Mouse (Mus musculus): ENCODE data around the gene Crtam. TPM values are rescaled to one million over a fixed set of nuclear protein-coding genes. Genes with fewer than 3 reads are reported as not detected.

The Crtam gene
- polyA plus RNA-seq, 1 experiment = 0.14 TPM

GRCm38 (mm10) chr9:40997116-40997779, 7.2 kb downstream of the Crtam start:
- Histone ChIP-seq H3K4me3 (no peak overlapping the region), H3K36me3 (ENCODE audit: control insufficient read depth, insufficient read depth) (no peaks in the 10 kb centered on the region), H3K27me3 (ENCODE audit: control insufficient read depth, insufficient read depth, insufficient read length) (no peaks in the 10 kb centered on the region), H3ac (ENCODE audit: control insufficient read depth, insufficient read length) (no peak overlapping the region), H3K4me2 (ENCODE audit: low read depth) (no peak overlapping the region), H3K79me2 (ENCODE audit: control insufficient read depth, insufficient read depth) (no peaks in the 10 kb centered on the region)
- TF ChIP-seq SRF (IDR thresholded peaks at IDR 0.05; ENCODE audit: control insufficient read depth, insufficient read length, low read depth) (no peak), MAX (IDR thresholded peaks at IDR 0.05; ENCODE audit: low read depth) (no peak), TCF12 (IDR thresholded peaks at IDR 0.05; ENCODE audit: insufficient read depth, poor library complexity, severe bottlenecking) (no peak)

GRCm38 (mm10) chr9:40994075-40994474, 10.4 kb downstream of the Crtam start:
- Histone ChIP-seq H3K79me2 (ENCODE audit: control insufficient read depth, insufficient read depth) (no peaks in the 10 kb centered on the region), H3K27me3 (ENCODE audit: control insufficient read depth, insufficient read depth, insufficient read length) (no peaks in the 10 kb centered on the region), H3ac (ENCODE audit: control insufficient read depth, insufficient read length) (no peak overlapping the region)

GRCm38 (mm10) chr9:40991511-40991910, 12.9 kb downstream of the Crtam start:
- Histone ChIP-seq H3K4me3 (no peak overlapping the region), H3K79me2 (ENCODE audit: control insufficient read depth, insufficient read depth) (no peaks in the 10 kb centered on the region), H3K36me3 (ENCODE audit: control insufficient read depth, insufficient read depth) (no peaks in the 10 kb centered on the region), H3ac (ENCODE audit: control insufficient read depth, insufficient read length) (no peak overlapping the region), H3K4me2 (ENCODE audit: low read depth) (no peak overlapping the region), H3K27me3 (ENCODE audit: control insufficient read depth, insufficient read depth, insufficient read length) (peaks cover 5% of the 10 kb centered on the region)
- TF ChIP-seq CEBPB (IDR thresholded peaks at IDR 0.05; ENCODE audit: insufficient read depth, poor library complexity, severe bottlenecking) (no peak), POLR2AphosphoS2 (IDR thresholded peaks at IDR 0.05; ENCODE audit: insufficient read length, low read depth) (no peak), REST (IDR thresholded peaks at IDR 0.05; ENCODE audit: insufficient read depth, insufficient read length) (no peak), MAX (IDR thresholded peaks at IDR 0.05; ENCODE audit: low read depth) (no peak), MYOD1 (IDR thresholded peaks at IDR 0.05; ENCODE audit: control insufficient read depth in 1 of 3, insufficient read length in 2 of 3, low read depth in 2 of 3) (no peak), SRF (IDR thresholded peaks at IDR 0.05; ENCODE audit: control insufficient read depth, insufficient read length, low read depth) (no peak), TCF3 (IDR thresholded peaks at IDR 0.05; ENCODE audit: insufficient read length, low read depth) (no peak), USF1 (IDR thresholded peaks at IDR 0.05; ENCODE audit: low read depth) (no peak), POLR2A (IDR thresholded peaks at IDR 0.05; ENCODE audit: insufficient read length, low read depth) (no peak), TCF12 (IDR thresholded peaks at IDR 0.05; ENCODE audit: insufficient read depth, poor library complexity, severe bottlenecking) (no peak)

More at GRCm38 (mm10) chr9:40994075-40994474, 10.4 kb downstream of the Crtam start:
- Histone ChIP-seq H3K4me2 (ENCODE audit: low read depth) (no peak overlapping the region), H3K4me3 (no peak overlapping the region), H3K36me3 (ENCODE audit: control insufficient read depth, insufficient read depth) (no peaks in the 10 kb centered on the region)
- TF ChIP-seq E2F4 (IDR thresholded peaks at IDR 0.05; ENCODE audit: insufficient read depth) = no peak
- TF ChIP-seq MAX (IDR thresholded peaks at IDR 0.05; ENCODE audit: low read depth) = no peak
- TF ChIP-seq POLR2AphosphoS2 (IDR thresholded peaks at IDR 0.05; ENCODE audit: insufficient read length, low read depth) = no peak
- TF ChIP-seq MYOD1 (IDR thresholded peaks at IDR 0.05; ENCODE audit: control insufficient read depth in 1 of 3, insufficient read length in 2 of 3, low read depth in 2 of 3) = no peak
- no peak for TF ChIP-seq TCF3 (IDR thresholded peaks at IDR 0.05; ENCODE audit: insufficient read length, low read depth)
- TF ChIP-seq REST (IDR thresholded peaks at IDR 0.05; ENCODE audit: insufficient read depth, insufficient read length) = no peak
- TF ChIP-seq TCF12 (IDR thresholded peaks at IDR 0.05; ENCODE audit: insufficient read depth, poor library complexity, severe bottlenecking) = no peak
- no peak for TF ChIP-seq USF1 (IDR thresholded peaks at IDR 0.05; ENCODE audit: low read depth)
- TF ChIP-seq MYOG (IDR thresholded peaks at IDR 0.05; ENCODE audit: control insufficient read depth in 1 of 3, insufficient read depth in 1 of 3, insufficient read length in 2 of 3, low read depth in 2 of 3) = no peak

- TF ChIP-seq POLR2A (IDR thresholded peaks at IDR 0.05; ENCODE audit: insufficient read length, low read depth) (no peak), REST (IDR thresholded peaks at IDR 0.05; ENCODE audit: insufficient read depth, insufficient read length) (no peak), E2F4 (IDR thresholded peaks at IDR 0.05; ENCODE audit: insufficient read depth) (no peak), TCF3 (IDR thresholded peaks at IDR 0.05; ENCODE audit: insufficient read length, low read depth) (no peak), POLR2AphosphoS2 (IDR thresholded peaks at IDR 0.05; ENCODE audit: insufficient read length, low read depth) (no peak), MYOG (IDR thresholded peaks at IDR 0.05; ENCODE audit: control insufficient read depth in 1 of 3, insufficient read depth in 1 of 3, insufficient read length in 2 of 3, low read depth in 2 of 3) (no peak), SRF (IDR thresholded peaks at IDR 0.05; ENCODE audit: control insufficient read depth, insufficient read length, low read depth) (no peak), CEBPB (IDR thresholded peaks at IDR 0.05; ENCODE audit: insufficient read depth, poor library complexity, severe bottlenecking) (no peak), TCF12 (IDR thresholded peaks at IDR 0.05; ENCODE audit: insufficient read depth, poor library complexity, severe bottlenecking) (no peak), MAX (IDR thresholded peaks at IDR 0.05; ENCODE audit: low read depth) (no peak)
- no peak overlapping the region for H3K4me3 ChIP-seq
- H3K4me2 ChIP-seq (ENCODE audit: low read depth) = no peak overlapping the region
- peaks cover 5% of the 10 kb centered on the region for H3K27me3 ChIP-seq (ENCODE audit: control insufficient read depth, insufficient read depth, insufficient read length)
- H3ac ChIP-seq (ENCODE audit: control insufficient read depth, insufficient read length) = no peak overlapping the region
- H3K36me3 ChIP-seq (ENCODE audit: control insufficient read depth, insufficient read depth) = no peaks in the 10 kb centered on the region
- H3K79me2 ChIP-seq (ENCODE audit: control insufficient read depth, insufficient read depth) = no peaks in the 10 kb centered on the region
Observed at GRCm38 (mm10) chr9:40989940-40990588, 14.4 kb downstream of the Crtam start.

GRCm38 (mm10) chr9:40984313-40984712, 20.1 kb downstream of the Crtam start:
- no peaks in the 10 kb centered on the region for H3K36me3 ChIP-seq (ENCODE audit: control insufficient read depth, insufficient read depth)
- TF ChIP-seq REST (IDR thresholded peaks at IDR 0.05; ENCODE audit: insufficient read depth, insufficient read length) = no peak
- TF ChIP-seq E2F4 (IDR thresholded peaks at IDR 0.05; ENCODE audit: insufficient read depth) = no peak
- no peak for TF ChIP-seq TCF3 (IDR thresholded peaks at IDR 0.05; ENCODE audit: insufficient read length, low read depth)
- TF ChIP-seq MYOG (IDR thresholded peaks at IDR 0.05; ENCODE audit: control insufficient read depth in 1 of 3, insufficient read depth in 1 of 3, insufficient read length in 2 of 3, low read depth in 2 of 3) = no peak
- no peak for TF ChIP-seq CEBPB (IDR thresholded peaks at IDR 0.05; ENCODE audit: insufficient read depth, poor library complexity, severe bottlenecking)
- no peak for TF ChIP-seq TCF12 (IDR thresholded peaks at IDR 0.05; ENCODE audit: insufficient read depth, poor library complexity, severe bottlenecking)
- TF ChIP-seq POLR2AphosphoS2 (IDR thresholded peaks at IDR 0.05; ENCODE audit: insufficient read length, low read depth) = no peak
- no peak for TF ChIP-seq POLR2A (IDR thresholded peaks at IDR 0.05; ENCODE audit: insufficient read length, low read depth)
- no peak for TF ChIP-seq MYOD1 (IDR thresholded peaks at IDR 0.05; ENCODE audit: control insufficient read depth in 1 of 3, insufficient read length in 2 of 3, low read depth in 2 of 3)
- no peak for TF ChIP-seq USF1 (IDR thresholded peaks at IDR 0.05; ENCODE audit: low read depth)
- no peak for TF ChIP-seq SRF (IDR thresholded peaks at IDR 0.05; ENCODE audit: control insufficient read depth, insufficient read length, low read depth)
- no peak for TF ChIP-seq MAX (IDR thresholded peaks at IDR 0.05; ENCODE audit: low read depth)
- H3K27me3 ChIP-seq (ENCODE audit: control insufficient read depth, insufficient read depth, insufficient read length) = peaks cover 5% of the 10 kb centered on the region
- no peak overlapping the region for H3ac ChIP-seq (ENCODE audit: control insufficient read depth, insufficient read length)
- no peak overlapping the region for H3K4me3 ChIP-seq
- H3K79me2 ChIP-seq (ENCODE audit: control insufficient read depth, insufficient read depth) = no peaks in the 10 kb centered on the region
- no peak overlapping the region for H3K4me2 ChIP-seq (ENCODE audit: low read depth)
